Mouse (Mus musculus): ENCODE measurements around the gene Smim8.

Gene Smim8

DNA sequence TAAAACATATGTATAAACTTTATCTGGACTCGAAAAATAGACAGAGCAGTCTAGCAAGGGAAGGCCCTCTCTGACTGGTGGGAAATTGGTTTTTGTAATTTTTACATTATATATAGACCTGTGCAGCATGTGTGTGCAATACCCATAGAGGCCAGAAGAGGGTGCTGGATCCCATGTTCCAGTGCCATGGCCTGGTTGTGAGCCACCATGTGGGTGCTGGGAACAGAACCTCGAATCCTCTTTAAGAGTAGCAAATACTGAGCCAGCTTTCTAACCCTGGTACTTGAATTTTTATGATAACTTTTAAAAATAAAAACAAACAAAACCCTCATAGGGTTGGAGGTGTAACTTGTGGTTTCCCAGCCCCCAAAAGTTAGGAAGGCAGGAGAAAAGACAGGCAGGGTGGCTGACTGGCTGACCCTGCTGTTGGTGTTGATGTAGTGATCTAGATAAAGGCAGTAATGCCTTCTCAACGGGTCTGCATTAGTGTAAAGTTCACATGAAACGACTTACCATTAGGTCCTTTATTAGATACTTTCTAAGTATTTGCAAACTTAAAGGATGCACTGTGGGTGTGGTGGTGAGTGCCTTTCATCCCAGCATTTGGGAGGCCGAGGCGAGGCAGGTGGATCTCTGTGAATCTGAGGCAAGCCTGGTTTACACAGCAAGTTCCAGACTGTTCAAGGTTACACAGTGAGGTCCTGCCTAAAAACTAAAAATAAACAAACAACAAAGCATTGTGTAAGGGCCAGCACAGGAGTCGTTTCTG is 57.9 kb downstream of the Smim8 start:
- DNase-seq (ENCODE audit: low read depth, low spot score): no peak

DNA sequence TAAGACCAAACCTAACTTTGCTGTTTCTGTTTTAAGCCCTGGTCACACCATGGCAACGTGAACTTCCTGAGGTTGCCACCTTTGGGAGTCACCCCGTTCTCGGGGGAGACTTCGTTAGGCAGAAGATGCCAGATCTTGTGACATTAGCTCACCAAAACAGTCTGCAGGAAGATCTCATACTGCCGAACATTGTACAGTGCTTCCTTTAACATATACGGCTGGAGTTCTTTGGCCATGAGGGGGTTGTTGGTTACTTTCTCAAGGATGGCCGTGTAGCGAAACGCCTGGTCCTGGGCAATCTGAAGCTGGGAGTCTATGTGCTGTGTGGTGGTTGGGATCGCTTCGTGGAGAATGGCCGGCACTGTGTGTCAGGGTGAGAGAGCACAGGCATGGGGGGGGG is 58.8 kb downstream of the Smim8 start:
- DNase-seq (ENCODE audit: low read depth, low spot score): no peak

All from CD4-positive helper T cell, adult 2 months (primary cell).